Mouse (Mus musculus): Measurements from ENCODE around the gene Olfr132.
"Not testable (repeated sequence)": the region's sequence is repeated elsewhere in the genome, so short reads cannot be mapped to it uniquely, and the experiment has no call there.

Gene Olfr132

GRCm38 (mm10) chr17:38134426-38134825, at the start of gene Olfr132:
Olfr132 (minus strand) TSS chr17:38134526.
- no peak for DNase-seq (ENCODE audit: low spot score in 2 of 2)

- no peak for DNase-seq (ENCODE audit: low spot score in 2 of 2)
These were observed 36.8 kb upstream of the Olfr132 start, which contains the start of gene Olfr134 for GRCm38 (mm10) chr17:38171088-38171487. Olfr134 (plus strand) TSS chr17:38171388.

- DNase-seq (ENCODE audit: low spot score in 2 of 2): no peak
These were observed 10.7 kb upstream of the Olfr132 start, which contains the start of gene Olfr133 for GRCm38 (mm10) chr17:38144981-38145380. Olfr133 (plus strand) TSS chr17:38145281.

GRCm38 (mm10) chr17:38125371-38125770, 9.0 kb downstream of the Olfr132 start:
- DNase-seq (ENCODE audit: low spot score in 2 of 2): not testable (repeated sequence)

GRCm38 (mm10) chr17:38124199-38124598, 10.1 kb downstream of the Olfr132 start:
- DNase-seq (ENCODE audit: low spot score in 2 of 2): not testable (repeated sequence)

- DNase-seq (ENCODE audit: low spot score in 2 of 2): no peak
These were observed 45.7 kb downstream of the Olfr132 start, which contains the start of gene Olfr131 for GRCm38 (mm10) chr17:38088593-38088992. Olfr131 (minus strand) TSS chr17:38088693.

- no peak for DNase-seq (ENCODE audit: low spot score in 2 of 2)
These were observed 52.0 kb downstream of the Olfr132 start for GRCm38 (mm10) chr17:38082364-38082763.
